Mouse (Mus musculus) brain, embryonic 14.5 days (tissue): Measurements from ENCODE around the gene Arhgdig. TPM values are rescaled to one million over a fixed set of nuclear protein-coding genes. Genes with fewer than 3 reads are reported as not detected.

ENCODE experiments used
- DNase-seq: peaks from one replicate; pipeline ENCODE4 v3.0.0-alpha.2; 2011; ENCODE audit warnings: low read depth
- CTCF ChIP-seq: fragments of 200-500 bp; IDR thresholded peaks from 2 replicates; pipeline ENCODE4 v1.5.1; 2012; ENCODE audit warnings: inconsistent platforms, mild to moderate bottlenecking, moderate library complexity, borderline replicate concordance; ENCODE audit not compliant: insufficient read depth, insufficient read length; ENCODE audit errors: extremely low read depth
- POLR2A ChIP-seq: fragments of 200-500 bp; IDR thresholded peaks from 2 replicates; pipeline ENCODE4 v1.6.1; 2012; ENCODE audit warnings: mild to moderate bottlenecking, inconsistent platforms, borderline replicate concordance; ENCODE audit not compliant: poor library complexity, insufficient read depth, insufficient read length, severe bottlenecking; ENCODE audit errors: extremely low read depth
- polyA plus RNA-seq: library from polyadenylated mRNA; depleted of rRNA; stranded (reverse); fragments of >200 nt; gene quantifications from 2 replicates; pipeline ENCODE4 v1.2.3, GENCODE M21; 2012

Gene Arhgdig
- polyA plus RNA-seq, 1 experiment, result 47.6 TPM

- peak; percentile 17 for DNase-seq
- TF ChIP-seq POLR2A, result no peak
- TF ChIP-seq CTCF, result no peak
Measured at GRCm38 (mm10) chr17:26235077-26235815, 27.7 kb upstream of the Arhgdig start.

GRCm38 (mm10) chr17:26234386-26234785 is 26.8 kb upstream of the Arhgdig start:
- no peak for TF ChIP-seq CTCF
- TF ChIP-seq POLR2A, result no peak
- no peak for DNase-seq

GRCm38 (mm10) chr17:26232863-26233262 is 25.3 kb upstream of the Arhgdig start:
- TF ChIP-seq CTCF (peak; percentile 34; the same call in 1 of the 2 replicates), POLR2A (no peak)
- DNase-seq, result no peak

- TF ChIP-seq CTCF (no peak), POLR2A (no peak)
- DNase-seq, result no peak
Measured at GRCm38 (mm10) chr17:26231156-26231555, 23.6 kb upstream of the Arhgdig start.

- no peak for TF ChIP-seq POLR2A
- no peak for DNase-seq
Measured at GRCm38 (mm10) chr17:26229776-26230175, 22.2 kb upstream of the Arhgdig start.

- DNase-seq, result no peak
- TF ChIP-seq POLR2A, result no peak
- TF ChIP-seq CTCF, result no peak
Measured at GRCm38 (mm10) chr17:26225150-26225549, 17.6 kb upstream of the Arhgdig start.

GRCm38 (mm10) chr17:26221508-26221907 is 13.9 kb upstream of the Arhgdig start:
- no peak for TF ChIP-seq CTCF
- TF ChIP-seq POLR2A, result no peak
- no peak for DNase-seq

GRCm38 (mm10) chr17:26212681-26213080 is 5.1 kb upstream of the Arhgdig start:
- TF ChIP-seq POLR2A (no peak), CTCF (no peak)
- no peak for DNase-seq

- DNase-seq, result no peak
- TF ChIP-seq POLR2A, result no peak
- TF ChIP-seq CTCF, result no peak
Measured at GRCm38 (mm10) chr17:26212241-26212640, 4.7 kb upstream of the Arhgdig start.

- TF ChIP-seq POLR2A (no peak), CTCF (no peak)
- no peak for DNase-seq
Measured at GRCm38 (mm10) chr17:26206392-26206791, 1.2 kb downstream of the Arhgdig start.

GRCm38 (mm10) chr17:26204766-26205165 is 2.8 kb downstream of the Arhgdig start:
- DNase-seq, result no peak
- TF ChIP-seq POLR2A, result no peak
- no peak for TF ChIP-seq CTCF

GRCm38 (mm10) chr17:26203321-26203811 is 4.2 kb downstream of the Arhgdig start:
- DNase-seq, result peak; percentile 24
- TF ChIP-seq POLR2A (no peak), CTCF (no peak)

GRCm38 (mm10) chr17:26202737-26203136 is 4.8 kb downstream of the Arhgdig start, which contains the start of gene Rgs11:
Rgs11 (plus strand) TSS chr17:26202951.
- TF ChIP-seq POLR2A (no peak), CTCF (no peak)
- no peak for DNase-seq

GRCm38 (mm10) chr17:26201998-26202397 is 5.6 kb downstream of the Arhgdig start:
- no peak for DNase-seq

More at GRCm38 (mm10) chr17:26201998-26202397, 5.6 kb downstream of the Arhgdig start:
- TF ChIP-seq CTCF, result no peak
